Mouse (Mus musculus) forebrain, embryonic 12.5 days (tissue): Measurements from ENCODE around the gene Reg3g. TPM values are rescaled to one million over a fixed set of nuclear protein-coding genes. Genes with fewer than 3 reads are reported as not detected.
"Not testable (repeated sequence)": the region's sequence is repeated elsewhere in the genome, so short reads cannot be mapped to it uniquely, and the experiment has no call there.

Experiments
- ATAC-seq: fragments of 200-750 bp; cut with Nextera tagmentation; 2 replicates; pipeline ENCODE4 v1.8.0; 2017; ENCODE audit warnings: moderate TSS enrichment; ENCODE audit not compliant: low FRiP score
- H3K27ac ChIP-seq: fragments of 300-500 bp; sonication (generic); 2 replicates; pipeline ENCODE4 v1.5.1; 2016; ENCODE audit warnings: mild to moderate bottlenecking
- H3K27me3 ChIP-seq: fragments of 300-500 bp; sonication (generic); 2 replicates; pipeline ENCODE4 v1.6.1; 2016; ENCODE audit warnings: mild to moderate bottlenecking
- H3K36me3 ChIP-seq: fragments of 300-500 bp; sonication (generic); replicated peaks from 2 replicates; pipeline ENCODE4 v1.6.1; 2016; ENCODE audit warnings: mild to moderate bottlenecking
- H3K4me1 ChIP-seq: fragments of 300-500 bp; sonication (generic); 2 replicates; pipeline ENCODE4 v1.6.1; 2016
- H3K4me2 ChIP-seq: fragments of 300-500 bp; sonication (generic); 2 replicates; pipeline ENCODE4 v1.6.1; 2016; ENCODE audit warnings: mild to moderate bottlenecking, moderate library complexity
- H3K4me3 ChIP-seq: fragments of 300-500 bp; sonication (generic); replicated peaks from 2 replicates; pipeline ENCODE4 v1.5.1; 2016; ENCODE audit warnings: mild to moderate bottlenecking
- H3K9ac ChIP-seq: fragments of 300-500 bp; sonication (generic); 2 replicates; pipeline ENCODE4 v1.6.1; 2016; ENCODE audit warnings: mild to moderate bottlenecking
- H3K9me3 ChIP-seq: fragments of 300-500 bp; sonication (generic); 2 replicates; pipeline ENCODE4 v1.6.1; 2016
- WGBS: fragments of 180-500 bp; shearing (Covaris S2); methylation state at CpG from one replicate; pipeline ENCODE4 v1.1.7; 2016; 5-methylcytosine and 5-hydroxymethylcytosine counted together
- polyA plus RNA-seq: library from polyadenylated mRNA; unstranded; fragments of >200 nt; fragmentation: Nextera tagmentation; extraction: Ambion mirVana; gene quantifications from 2 replicates; pipeline ENCODE4 v1.2.1, GENCODE M21; 2016

Reg3g gene
- polyA plus RNA-seq, 1 experiment from 2014 or later: not detected

DNA sequence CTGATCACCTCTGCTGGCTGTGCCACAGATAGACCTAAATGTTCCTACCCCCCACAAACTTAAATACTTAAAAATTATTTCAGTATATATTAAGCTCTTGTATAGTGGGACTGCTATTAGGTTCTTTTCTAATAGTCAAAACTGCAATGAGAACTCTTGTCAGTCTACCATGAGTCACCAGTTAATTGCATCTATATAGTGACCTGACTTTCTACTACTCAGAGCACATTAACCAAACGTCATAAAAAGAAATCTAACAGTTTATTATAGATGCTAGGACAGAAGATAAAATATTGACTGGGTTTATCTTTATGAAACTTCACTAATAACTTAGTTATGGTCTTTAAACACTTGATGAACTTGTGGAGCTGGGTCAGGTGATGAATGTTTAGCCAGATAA is 21.5 kb downstream of the Reg3g start:
- H3K27me3 ChIP-seq: no peaks in the 10 kb centered on the region
- no peaks in the 10 kb centered on the region for H3K4me1 ChIP-seq
- H3K9ac ChIP-seq: no peak overlapping the region
- H3K4me3 ChIP-seq: no peak overlapping the region
- no peaks in the 10 kb centered on the region for H3K9me3 ChIP-seq
- 77% methylated on average over 1 of the region's 1 CpGs for WGBS
- no peak overlapping the region for H3K4me2 ChIP-seq
- no peak overlapping the region for H3K27ac ChIP-seq
- no peak for ATAC-seq
- no peaks in the 10 kb centered on the region for H3K36me3 ChIP-seq

DNA sequence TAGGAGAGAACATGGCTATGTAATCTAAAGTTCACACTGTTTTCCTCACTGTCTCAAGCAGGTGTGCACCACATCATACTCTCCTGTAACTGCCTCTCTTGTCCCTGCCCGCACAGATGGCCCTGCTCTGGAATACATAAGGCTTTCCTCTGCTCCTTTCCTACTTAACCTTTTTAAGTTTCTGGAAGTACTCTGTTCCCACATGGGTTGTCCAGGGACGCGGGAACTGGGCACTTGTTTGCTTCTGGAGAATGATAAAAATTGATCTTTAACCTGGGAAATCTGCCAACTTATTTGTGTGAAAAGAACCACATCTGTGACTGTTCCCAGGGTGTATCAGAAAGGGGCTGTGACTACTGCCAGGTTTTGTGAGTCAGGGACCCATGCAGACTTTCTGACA is 43.2 kb downstream of the Reg3g start:
- Histone ChIP-seq H3K27me3 (no peaks in the 10 kb centered on the region), H3K36me3 (no peaks in the 10 kb centered on the region), H3K4me3 (no peak overlapping the region), H3K9me3 (no peaks in the 10 kb centered on the region), H3K4me1 (no peaks in the 10 kb centered on the region), H3K9ac (no peak overlapping the region), H3K27ac (no peak overlapping the region), H3K4me2 (no peak overlapping the region)
- no peak for ATAC-seq
- WGBS: 93% methylated on average over 3 of the region's 3 CpGs

DNA sequence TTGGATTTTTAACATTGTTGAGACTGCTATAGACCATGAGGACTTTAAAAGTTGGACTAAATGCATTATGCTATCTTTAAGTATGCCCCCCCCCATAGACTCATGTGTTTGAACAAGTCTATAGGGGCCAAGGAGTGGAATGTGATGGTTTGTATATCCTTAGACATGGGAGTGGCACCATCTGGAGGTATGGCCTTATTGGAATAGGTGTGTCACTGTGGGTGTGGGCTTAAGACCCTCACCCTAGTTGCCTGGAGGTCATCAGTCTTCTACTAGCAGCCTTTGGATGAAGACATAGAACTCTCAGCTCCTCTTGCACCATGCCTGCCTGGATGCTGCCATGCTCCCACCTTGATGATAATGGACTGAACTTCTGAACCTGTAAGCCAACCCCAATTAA is 46.3 kb downstream of the Reg3g start, which contains the start of gene Reg1:
TSS of gene Reg1 (plus strand) at position 301 of the 400 bp plus-strand sequence.
- not testable (repeated sequence) for H3K9me3 ChIP-seq, H3K27ac ChIP-seq, ATAC-seq

More for the DNA sequence above, 46.3 kb downstream of the Reg3g start, which contains the start of gene Reg1:
- H3K4me1 ChIP-seq, H3K27me3 ChIP-seq, H3K9ac ChIP-seq, H3K4me2 ChIP-seq, H3K36me3 ChIP-seq, H3K4me3 ChIP-seq: not testable (repeated sequence)

Other genes with a start within 250 kb of the Reg3g start
- not detected in 2 replicates for gene Reg3b, start 98.2 kb downstream of the Reg3g start, polyA plus RNA-seq
- not detected in 2 replicates for gene Reg3d, start 90.0 kb downstream of the Reg3g start, polyA plus RNA-seq
- gene Reg3a, start 88.2 kb downstream of the Reg3g start, polyA plus RNA-seq: not detected in 2 replicates
- gene Reg2, start 73.2 kb downstream of the Reg3g start, polyA plus RNA-seq: not detected in 2 replicates
- gene Reg1, start 46.2 kb downstream of the Reg3g start, polyA plus RNA-seq: not detected in 2 replicates